Mouse (Mus musculus): ENCODE results near the gene Camk2g. TPM values are rescaled to one million over a fixed set of nuclear protein-coding genes. Genes with fewer than 3 reads are reported as not detected.

Gene Camk2g
- polyA plus RNA-seq, 1 experiment from 2014 or later: 63.5 TPM

- no peaks in the 10 kb centered on the region for H3K27me3 ChIP-seq
- WGBS: 78% methylated on average over 5 of the region's 5 CpGs
- no peaks in the 10 kb centered on the region for H3K9me3 ChIP-seq
- no peak overlapping the region for H3K27ac ChIP-seq
- no peaks in the 10 kb centered on the region for H3K36me3 ChIP-seq
- no peak overlapping the region for H3K9ac ChIP-seq
- H3K4me1 ChIP-seq: peaks cover 24% of the 10 kb centered on the region
- ATAC-seq (ENCODE audit: low FRiP score, low read depth): no peak
- no peak overlapping the region for H3K4me2 ChIP-seq (replicated peaks)
- no peak overlapping the region for H3K4me3 ChIP-seq
These were observed 10.6 kb upstream of the Camk2g start for GRCm38 (mm10) chr14:20804481-20804880.

- WGBS: 4% methylated on average over 7 of the region's 7 CpGs
- H3K4me3 ChIP-seq: no peak overlapping the region
- no peaks in the 10 kb centered on the region for H3K9me3 ChIP-seq
- H3K27me3 ChIP-seq: no peaks in the 10 kb centered on the region
- peaks cover 26% of the 10 kb centered on the region for H3K4me1 ChIP-seq
- H3K27ac ChIP-seq: no peak overlapping the region
- peak; percentile 46; the same call in 1 of the 2 replicates for ATAC-seq (ENCODE audit: low FRiP score, low read depth)
- H3K36me3 ChIP-seq: no peaks in the 10 kb centered on the region
- H3K4me2 ChIP-seq (replicated peaks): no peak overlapping the region
- H3K9ac ChIP-seq: no peak overlapping the region
These were observed 9.7 kb upstream of the Camk2g start for GRCm38 (mm10) chr14:20803606-20803938.

- 40% methylated on average over 2 of the region's 2 CpGs for WGBS
- Histone ChIP-seq H3K4me2 (replicated peaks) (no peak overlapping the region), H3K4me1 (peaks cover 27% of the 10 kb centered on the region), H3K9me3 (no peaks in the 10 kb centered on the region), H3K27me3 (no peaks in the 10 kb centered on the region), H3K4me3 (no peak overlapping the region), H3K27ac (no peak overlapping the region), H3K9ac (no peak overlapping the region), H3K36me3 (no peaks in the 10 kb centered on the region)
- peak; percentile 22; the same call in 1 of the 2 replicates for ATAC-seq (ENCODE audit: low FRiP score, low read depth)
These were observed 9.2 kb upstream of the Camk2g start for GRCm38 (mm10) chr14:20802926-20803605.

GRCm38 (mm10) chr14:20798761-20799160 is 4.9 kb upstream of the Camk2g start:
- Histone ChIP-seq H3K4me1 (peaks cover 31% of the 10 kb centered on the region), H3K9ac (no peak overlapping the region), H3K4me3 (no peak overlapping the region), H3K4me2 (replicated peaks) (no peak overlapping the region), H3K36me3 (no peaks in the 10 kb centered on the region), H3K27ac (no peak overlapping the region), H3K27me3 (no peaks in the 10 kb centered on the region), H3K9me3 (no peaks in the 10 kb centered on the region)
- WGBS: 9% methylated on average over 7 of the region's 7 CpGs
- ATAC-seq (ENCODE audit: low FRiP score, low read depth): no peak

- H3K27me3 ChIP-seq: no peaks in the 10 kb centered on the region
- H3K4me1 ChIP-seq: peaks cover 30% of the 10 kb centered on the region
- no peak for ATAC-seq (ENCODE audit: low FRiP score, low read depth)
- no peaks in the 10 kb centered on the region for H3K9me3 ChIP-seq
- WGBS: 74% methylated on average over 6 of the region's 6 CpGs
- H3K27ac ChIP-seq: no peak overlapping the region
- H3K4me3 ChIP-seq: no peak overlapping the region
- no peak overlapping the region for H3K4me2 ChIP-seq (replicated peaks)
- H3K9ac ChIP-seq: no peak overlapping the region
- no peaks in the 10 kb centered on the region for H3K36me3 ChIP-seq
These were observed 4.4 kb upstream of the Camk2g start for GRCm38 (mm10) chr14:20798300-20798699.

GRCm38 (mm10) chr14:20796643-20797042 is 2.8 kb upstream of the Camk2g start:
- Histone ChIP-seq H3K27ac (no peak overlapping the region), H3K4me1 (peaks cover 44% of the 10 kb centered on the region), H3K4me2 (replicated peaks) (no peak overlapping the region), H3K27me3 (no peaks in the 10 kb centered on the region), H3K36me3 (peaks cover 7% of the 10 kb centered on the region), H3K9me3 (no peaks in the 10 kb centered on the region), H3K9ac (no peak overlapping the region), H3K4me3 (no peak overlapping the region)
- ATAC-seq (ENCODE audit: low FRiP score, low read depth): no peak
- 58% methylated on average over 8 of the region's 8 CpGs for WGBS

- Histone ChIP-seq H3K9ac (0 out of 2 replicates have a peak overlapping the region, but pooled peaks have one; percentile 26), H3K4me1 (peaks cover 47% of the 10 kb centered on the region), H3K27ac (no peak overlapping the region), H3K27me3 (no peaks in the 10 kb centered on the region), H3K9me3 (no peaks in the 10 kb centered on the region), H3K36me3 (peaks cover 12% of the 10 kb centered on the region), H3K4me3 (no peak overlapping the region), H3K4me2 (replicated peaks) (no peak overlapping the region)
- 74% methylated on average over 8 of the region's 8 CpGs for WGBS
- no peak for ATAC-seq (ENCODE audit: low FRiP score, low read depth)
These were observed 2.3 kb upstream of the Camk2g start for GRCm38 (mm10) chr14:20796170-20796569.

GRCm38 (mm10) chr14:20795423-20796152 is 1.7 kb upstream of the Camk2g start:
- peak overlapping the region; percentile 82 for H3K4me2 ChIP-seq (replicated peaks)
- WGBS: 42% methylated on average over 7 of the region's 9 CpGs
- no peak overlapping the region for H3K4me3 ChIP-seq
- peak overlapping the region; percentile 26; the same call in 1 of the 2 replicates for H3K9ac ChIP-seq
- H3K9me3 ChIP-seq: no peaks in the 10 kb centered on the region
- peaks cover 47% of the 10 kb centered on the region for H3K4me1 ChIP-seq
- H3K27me3 ChIP-seq: no peaks in the 10 kb centered on the region
- peak overlapping the region; percentile 48; the same call in 1 of the 2 replicates for H3K27ac ChIP-seq
- ATAC-seq (ENCODE audit: low FRiP score, low read depth): no peak
- peaks cover 18% of the 10 kb centered on the region for H3K36me3 ChIP-seq

- Histone ChIP-seq H3K27me3 (no peaks in the 10 kb centered on the region), H3K27ac (peak overlapping the region; percentile 53; the same call in 1 of the 2 replicates), H3K4me1 (peaks cover 49% of the 10 kb centered on the region), H3K4me3 (peak overlapping the region; percentile 87), H3K4me2 (replicated peaks) (peak overlapping the region; percentile 82), H3K9me3 (no peaks in the 10 kb centered on the region), H3K9ac (peak overlapping the region; percentile 87), H3K36me3 (peaks cover 28% of the 10 kb centered on the region)
- 9% methylated on average over 9 of the region's 9 CpGs for WGBS
- no peak for ATAC-seq (ENCODE audit: low FRiP score, low read depth)
These were observed 701 bp upstream of the Camk2g start for GRCm38 (mm10) chr14:20794589-20794988.

GRCm38 (mm10) chr14:20792922-20793757 is 748 bp downstream of the Camk2g start:
- Histone ChIP-seq H3K4me2 (replicated peaks) (peak overlapping the region; percentile 82), H3K4me3 (peak overlapping the region; percentile 87), H3K27ac (peak overlapping the region; percentile 65; the same call in 1 of the 2 replicates), H3K9ac (peak overlapping the region; percentile 87), H3K9me3 (no peaks in the 10 kb centered on the region), H3K4me1 (peaks cover 45% of the 10 kb centered on the region), H3K36me3 (peaks cover 38% of the 10 kb centered on the region), H3K27me3 (no peaks in the 10 kb centered on the region)
- WGBS: under 1% methylated on average over 31 of the region's 57 CpGs
- ATAC-seq (ENCODE audit: low FRiP score, low read depth): peak; percentile 45

GRCm38 (mm10) chr14:20792243-20792921 is 1.5 kb downstream of the Camk2g start:
- no peaks in the 10 kb centered on the region for H3K9me3 ChIP-seq
- peak overlapping the region; percentile 87 for H3K4me3 ChIP-seq
- H3K4me1 ChIP-seq: peaks cover 50% of the 10 kb centered on the region
- H3K27ac ChIP-seq: no peak overlapping the region; the same call in 1 of the 2 replicates
- WGBS: 64% methylated on average over 8 of the region's 8 CpGs
- H3K27me3 ChIP-seq: no peaks in the 10 kb centered on the region
- peaks cover 46% of the 10 kb centered on the region for H3K36me3 ChIP-seq
- peak overlapping the region; percentile 87 for H3K9ac ChIP-seq
- H3K4me2 ChIP-seq (replicated peaks): peak overlapping the region; percentile 82
- no peak for ATAC-seq (ENCODE audit: low FRiP score, low read depth)
